Mouse (Mus musculus) kidney, embryonic 15.5 days (tissue): ENCODE data around the gene Hoxc6. TPM values are rescaled to one million over a fixed set of nuclear protein-coding genes. Genes with fewer than 3 reads are reported as not detected.

ENCODE experiments used
- ATAC-seq: fragments of 200-750 bp; cut with Nextera tagmentation; replicated peaks from 2 replicates; pipeline ENCODE4 v1.8.0; 2017; ENCODE audit warnings: moderate TSS enrichment; ENCODE audit not compliant: low FRiP score
- H3K27ac ChIP-seq: fragments of 300-500 bp; sonication (generic); 2 replicates; pipeline ENCODE4 v1.5.1; 2015; ENCODE audit warnings: mild to moderate bottlenecking, inconsistent platforms
- H3K27me3 ChIP-seq: fragments of 300-500 bp; sonication (generic); 2 replicates; pipeline ENCODE4 v1.6.1; 2015; ENCODE audit warnings: inconsistent platforms
- H3K36me3 ChIP-seq: fragments of 300-500 bp; sonication (generic); 2 replicates; pipeline ENCODE4 v1.6.1; 2015; ENCODE audit warnings: inconsistent platforms
- H3K4me1 ChIP-seq: fragments of 300-500 bp; sonication (generic); 2 replicates; pipeline ENCODE4 v1.6.1; 2015; ENCODE audit warnings: inconsistent platforms
- H3K4me2 ChIP-seq: fragments of 300-500 bp; sonication (generic); 2 replicates; pipeline ENCODE4 v1.6.1; 2015; ENCODE audit warnings: moderate library complexity, mild to moderate bottlenecking, inconsistent platforms
- H3K4me3 ChIP-seq: fragments of 300-500 bp; sonication (generic); replicated peaks from 2 replicates; pipeline ENCODE4 v1.5.1; 2015; ENCODE audit warnings: mild to moderate bottlenecking, inconsistent platforms
- H3K9ac ChIP-seq: fragments of 300-500 bp; sonication (generic); 2 replicates; pipeline ENCODE4 v1.6.1; 2015; ENCODE audit warnings: mild to moderate bottlenecking, inconsistent platforms
- H3K9me3 ChIP-seq: fragments of 300-500 bp; sonication (generic); replicated peaks from 2 replicates; pipeline ENCODE4 v1.6.1; 2016; ENCODE audit warnings: inconsistent platforms
- WGBS: fragments of 180-500 bp; shearing (Covaris S2); methylation state at CpG from one replicate; pipeline ENCODE4 v1.1.7; 2015; ENCODE audit warnings: mixed read lengths; 5-methylcytosine and 5-hydroxymethylcytosine counted together
- polyA plus RNA-seq: library from polyadenylated mRNA; unstranded; fragments of >200 nt; fragmentation: Nextera tagmentation; extraction: Ambion mirVana; gene quantifications from 2 replicates; pipeline ENCODE4 v1.2.1, GENCODE M21; 2015

The Hoxc6 gene
- polyA plus RNA-seq, 1 experiment from 2014 or later = 10.9 TPM

DNA sequence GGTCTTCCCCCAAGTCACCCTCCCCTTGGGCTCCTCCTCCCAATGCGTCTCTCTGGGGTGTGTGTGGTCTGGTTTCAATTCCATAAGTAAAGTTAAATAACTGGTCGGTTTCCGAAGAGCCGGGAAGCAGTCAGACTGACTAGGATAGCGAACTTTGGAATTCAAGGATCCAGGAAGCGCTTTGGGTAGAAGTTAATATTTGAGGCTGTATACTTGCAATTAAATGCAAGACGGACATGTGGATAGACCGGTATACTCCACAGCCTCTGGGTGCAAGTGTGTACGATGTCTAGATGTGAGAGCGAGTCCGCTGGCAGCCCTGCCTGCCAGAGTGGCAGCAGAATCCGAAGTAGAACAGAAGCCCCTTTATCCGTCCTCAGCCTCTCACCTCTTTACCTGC lies 35.6 kb upstream of the Hoxc6 start:
- no peaks in the 10 kb centered on the region for H3K36me3 ChIP-seq
- no peak for ATAC-seq
- H3K4me3 ChIP-seq = peak overlapping the region; percentile 65
- 6% methylated on average over 13 of the region's 13 CpGs for WGBS
- peaks cover 70% of the 10 kb centered on the region for H3K27me3 ChIP-seq
- no peaks in the 10 kb centered on the region for H3K9me3 ChIP-seq
- H3K27ac ChIP-seq = peak overlapping the region; percentile 92
- H3K4me2 ChIP-seq = peak overlapping the region; percentile 77
- H3K9ac ChIP-seq = peak overlapping the region; percentile 63
- peaks cover 64% of the 10 kb centered on the region for H3K4me1 ChIP-seq

GRCm38 (mm10) chr15:102963259-102963658 lies 34.8 kb upstream of the Hoxc6 start:
- H3K4me3 ChIP-seq = peak overlapping the region; percentile 65
- H3K36me3 ChIP-seq = no peaks in the 10 kb centered on the region
- peak overlapping the region; percentile 77 for H3K4me2 ChIP-seq
- peak overlapping the region; percentile 92 for H3K27ac ChIP-seq
- no peak for ATAC-seq
- no peaks in the 10 kb centered on the region for H3K9me3 ChIP-seq
- H3K9ac ChIP-seq = peak overlapping the region; percentile 63
- WGBS = 8% methylated on average over 8 of the region's 8 CpGs
- peaks cover 58% of the 10 kb centered on the region for H3K4me1 ChIP-seq
- H3K27me3 ChIP-seq = peaks cover 67% of the 10 kb centered on the region

- peak overlapping the region; percentile 92 for H3K27ac ChIP-seq
- WGBS = 2% methylated on average over 28 of the region's 28 CpGs
- H3K27me3 ChIP-seq = peaks cover 66% of the 10 kb centered on the region
- H3K4me2 ChIP-seq = peak overlapping the region; percentile 77
- ATAC-seq = 0 out of 2 replicates have a peak, but pooled peaks have one; percentile 38
- no peaks in the 10 kb centered on the region for H3K9me3 ChIP-seq
- peak overlapping the region; percentile 65 for H3K4me3 ChIP-seq
- H3K36me3 ChIP-seq = no peaks in the 10 kb centered on the region
- peak overlapping the region; percentile 63 for H3K9ac ChIP-seq
- peaks cover 55% of the 10 kb centered on the region for H3K4me1 ChIP-seq
These were observed 34.1 kb upstream of the Hoxc6 start for GRCm38 (mm10) chr15:102963671-102964640.

DNA sequence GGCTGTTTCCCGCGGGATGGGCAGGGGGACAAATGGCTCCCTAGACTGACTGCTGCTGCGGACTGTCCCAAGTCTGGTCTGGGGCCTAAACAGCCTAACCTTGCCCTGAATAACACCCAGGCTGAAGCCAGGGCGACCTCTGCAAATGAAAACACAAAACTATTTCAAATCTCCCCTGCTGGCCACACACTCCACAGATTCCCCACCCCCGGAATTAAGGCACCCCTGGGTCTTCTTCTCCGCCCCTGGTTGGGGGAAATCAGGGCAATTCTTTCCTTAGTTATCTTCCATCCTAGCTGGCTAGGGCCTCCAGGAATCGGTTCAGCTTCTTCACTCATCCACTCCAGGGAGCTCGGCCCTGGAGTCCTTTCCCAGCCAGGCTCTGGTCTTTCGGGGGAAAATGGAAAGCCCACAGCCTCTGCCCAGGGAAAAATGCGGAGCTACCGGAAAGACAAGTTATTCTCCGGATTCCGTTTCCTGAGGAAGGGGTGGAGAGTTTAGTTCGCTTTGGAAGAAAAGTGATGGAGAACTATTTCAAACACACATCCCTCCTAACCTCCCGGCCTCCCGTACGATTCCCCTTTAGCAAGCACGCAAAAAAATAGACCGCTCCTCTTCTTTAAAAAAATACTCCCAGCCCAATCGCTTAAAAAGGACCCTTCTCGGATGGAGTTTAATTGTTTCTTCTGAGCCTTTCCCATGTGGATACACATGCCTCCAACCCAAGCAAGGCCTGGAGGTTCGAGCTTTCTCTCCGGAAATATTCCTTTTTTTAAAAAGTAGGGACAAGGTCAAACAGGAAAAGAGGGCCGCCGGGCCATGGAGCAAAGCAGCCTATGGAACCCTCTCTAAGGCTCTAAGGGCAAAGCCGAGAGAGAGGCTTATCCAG lies 32.8 kb upstream of the Hoxc6 start:
- peaks cover 64% of the 10 kb centered on the region for H3K27me3 ChIP-seq
- WGBS = 5% methylated on average over 26 of the region's 26 CpGs

GRCm38 (mm10) chr15:102965892-102966775 lies 31.9 kb upstream of the Hoxc6 start:
- H3K36me3 ChIP-seq = no peaks in the 10 kb centered on the region
- WGBS = 2% methylated on average over 29 of the region's 30 CpGs
- no peaks in the 10 kb centered on the region for H3K9me3 ChIP-seq
- peak overlapping the region; percentile 92 for H3K27ac ChIP-seq
- peak overlapping the region; percentile 77 for H3K4me2 ChIP-seq
- H3K4me3 ChIP-seq = peak overlapping the region; percentile 65
- H3K27me3 ChIP-seq = peaks cover 67% of the 10 kb centered on the region
- H3K9ac ChIP-seq = peak overlapping the region; percentile 78
- H3K4me1 ChIP-seq = peaks cover 56% of the 10 kb centered on the region
- ATAC-seq = peak; percentile 84

More for the DNA sequence above, 32.8 kb upstream of the Hoxc6 start:
- Histone ChIP-seq H3K36me3 (no peaks in the 10 kb centered on the region), H3K4me3 (peak overlapping the region; percentile 65), H3K4me1 (peaks cover 55% of the 10 kb centered on the region), H3K27ac (peak overlapping the region; percentile 92), H3K9ac (peak overlapping the region; percentile 63), H3K4me2 (peak overlapping the region; percentile 77), H3K9me3 (no peaks in the 10 kb centered on the region)
- ATAC-seq = no peak

- peak within 1 kb of the TSS; percentile 92 for H3K27ac ChIP-seq
- H3K36me3 ChIP-seq = no peaks in the 10 kb centered on the region
- H3K4me2 ChIP-seq = peak within 1 kb of the TSS; percentile 77
- under 1% methylated on average over 27 of the region's 27 CpGs for WGBS
- H3K9me3 ChIP-seq = no peaks in the 10 kb centered on the region
- H3K4me3 ChIP-seq = peak within 1 kb of the TSS; percentile 65
- peak; percentile 40 for ATAC-seq
- peaks cover 56% of the 10 kb centered on the region for H3K4me1 ChIP-seq
- H3K27me3 ChIP-seq = peaks cover 67% of the 10 kb centered on the region
- H3K9ac ChIP-seq = peak within 1 kb of the TSS; percentile 78
These were observed 31.2 kb upstream of the Hoxc6 start, which contains the start of gene Hoxc10 for GRCm38 (mm10) chr15:102966776-102967311. Hoxc10 (plus strand) TSS chr15:102966796.

DNA sequence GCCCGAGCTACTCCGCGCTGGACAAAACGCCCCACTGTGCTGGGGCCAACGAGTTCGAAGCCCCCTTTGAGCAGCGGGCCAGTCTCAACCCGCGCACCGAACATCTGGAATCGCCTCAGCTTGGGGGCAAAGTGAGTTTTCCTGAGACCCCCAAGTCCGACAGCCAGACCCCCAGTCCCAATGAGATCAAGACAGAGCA lies 30.8 kb upstream of the Hoxc6 start, which contains the start of gene Hoxc5:
Gene Hoxc5, plus strand, starts transcription at position 132 of the 199 bp plus-strand sequence.
- peaks cover 70% of the 10 kb centered on the region for H3K27me3 ChIP-seq

GRCm38 (mm10) chr15:102967511-102968397 lies 30.3 kb upstream of the Hoxc6 start:
- H3K27me3 ChIP-seq = peaks cover 69% of the 10 kb centered on the region
- H3K4me2 ChIP-seq = peak overlapping the region; percentile 77

More for the DNA sequence above, 30.8 kb upstream of the Hoxc6 start, which contains the start of gene Hoxc5:
- no peak for ATAC-seq
- WGBS = 3% methylated on average over 12 of the region's 12 CpGs
- Histone ChIP-seq H3K4me1 (peaks cover 60% of the 10 kb centered on the region), H3K27ac (peak within 1 kb of the TSS; percentile 92), H3K4me3 (peak within 1 kb of the TSS; percentile 65), H3K9me3 (no peaks in the 10 kb centered on the region), H3K9ac (peak within 1 kb of the TSS; percentile 78), H3K36me3 (no peaks in the 10 kb centered on the region), H3K4me2 (peak within 1 kb of the TSS; percentile 77)

GRCm38 (mm10) chr15:102969296-102969695 lies 28.8 kb upstream of the Hoxc6 start:
- peaks cover 67% of the 10 kb centered on the region for H3K4me1 ChIP-seq
- H3K9me3 ChIP-seq = no peaks in the 10 kb centered on the region
- 35% methylated on average over 1 of the region's 1 CpGs for WGBS
- H3K27ac ChIP-seq = peak overlapping the region; percentile 61
- ATAC-seq = no peak
- peak overlapping the region; percentile 77 for H3K4me2 ChIP-seq
- H3K27me3 ChIP-seq = peaks cover 77% of the 10 kb centered on the region
- no peaks in the 10 kb centered on the region for H3K36me3 ChIP-seq
- H3K9ac ChIP-seq = peak overlapping the region; percentile 54
- H3K4me3 ChIP-seq = peak overlapping the region; percentile 65

More at GRCm38 (mm10) chr15:102967511-102968397, 30.3 kb upstream of the Hoxc6 start:
- peak overlapping the region; percentile 78 for H3K9ac ChIP-seq
- H3K9me3 ChIP-seq = no peaks in the 10 kb centered on the region
- peak overlapping the region; percentile 92 for H3K27ac ChIP-seq
- H3K4me3 ChIP-seq = peak overlapping the region; percentile 65
- no peak for ATAC-seq
- H3K4me1 ChIP-seq = peaks cover 64% of the 10 kb centered on the region
- H3K36me3 ChIP-seq = no peaks in the 10 kb centered on the region
- 3% methylated on average over 34 of the region's 34 CpGs for whole genome bisulfite sequencing

DNA sequence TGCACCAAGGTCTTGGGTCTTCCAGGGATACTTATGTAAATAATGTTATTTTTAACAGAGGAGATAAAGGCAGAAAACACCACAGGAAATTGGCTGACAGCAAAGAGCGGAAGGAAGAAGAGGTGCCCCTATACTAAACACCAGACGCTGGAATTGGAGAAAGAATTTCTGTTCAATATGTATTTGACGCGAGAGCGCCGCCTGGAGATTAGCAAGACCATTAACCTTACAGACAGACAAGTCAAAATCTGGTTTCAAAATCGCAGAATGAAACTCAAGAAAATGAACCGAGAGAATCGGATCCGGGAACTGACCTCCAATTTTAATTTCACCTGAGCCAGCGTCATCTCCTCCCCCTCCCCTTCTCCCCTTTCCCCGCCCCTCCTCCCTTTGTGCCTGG lies 27.3 kb upstream of the Hoxc6 start:
- under 1% methylated on average over 12 of the region's 12 CpGs for WGBS
- Histone ChIP-seq H3K36me3 (no peaks in the 10 kb centered on the region), H3K27ac (peak overlapping the region; percentile 86), H3K4me1 (peaks cover 66% of the 10 kb centered on the region), H3K27me3 (peaks cover 78% of the 10 kb centered on the region), H3K4me3 (peak overlapping the region; percentile 65), H3K9ac (peak overlapping the region; percentile 50), H3K4me2 (peak overlapping the region; percentile 77), H3K9me3 (no peaks in the 10 kb centered on the region)
- ATAC-seq = no peak
